Mouse (Mus musculus) liver, adult 2 months (tissue): ENCODE data around the gene 4933407L21Rik. TPM values are rescaled to one million over a fixed set of nuclear protein-coding genes. Genes with fewer than 3 reads are reported as not detected.

Source experiments
- DNase-seq: peaks from one replicate; pipeline ENCODE4 v3.0.0-alpha.2; 2011; ENCODE audit warnings: low read depth, low spot score; ENCODE audit errors: extremely low read depth
- H3K27ac ChIP-seq: fragments of 200-500 bp; replicated peaks from 2 replicates; pipeline ENCODE4 v1.5.1; 2012; ENCODE audit warnings: low read depth, mild to moderate bottlenecking, control low read depth, inconsistent platforms, low read length; ENCODE audit not compliant: insufficient read depth
- H3K27me3 ChIP-seq: fragments of 200-500 bp; 2 replicates; pipeline ENCODE4 v1.6.1; 2012; ENCODE audit warnings: mild to moderate bottlenecking, moderate library complexity, low read length, inconsistent platforms; ENCODE audit not compliant: control insufficient read depth, insufficient read depth
- H3K36me3 ChIP-seq: fragments of 200-500 bp; 2 replicates; pipeline ENCODE4 v1.6.1; 2012; ENCODE audit warnings: low read length, inconsistent platforms; ENCODE audit not compliant: control insufficient read depth, insufficient read depth
- H3K4me1 ChIP-seq: fragments of 200-500 bp; 2 replicates; pipeline ENCODE4 v1.6.1; 2011; ENCODE audit warnings: low read length; ENCODE audit not compliant: control insufficient read depth, insufficient read depth
- H3K4me3 ChIP-seq: fragments of 200-500 bp; 2 replicates; pipeline ENCODE4 v1.5.1; 2011; ENCODE audit warnings: low read depth, mild to moderate bottlenecking, control low read depth, low read length, moderate library complexity; ENCODE audit not compliant: insufficient read depth
- H3K79me2 ChIP-seq: fragments of 200-500 bp; 2 replicates; pipeline ENCODE4 v1.6.1; 2012; ENCODE audit warnings: inconsistent platforms, mild to moderate bottlenecking, low read length, moderate library complexity; ENCODE audit not compliant: control insufficient read depth, insufficient read depth
- H3K9ac ChIP-seq: fragments of 200-500 bp; 2 replicates; pipeline ENCODE4 v1.6.1; 2012; ENCODE audit warnings: low read depth, mild to moderate bottlenecking, control low read depth, inconsistent platforms, low read length
- CTCF ChIP-seq: fragments of 200-500 bp; IDR thresholded peaks from 2 replicates; pipeline ENCODE4 v1.5.1; 2011; ENCODE audit warnings: low read depth, low read length, control low read depth
- POLR2A ChIP-seq: fragments of 200-500 bp; IDR thresholded peaks from 2 replicates; pipeline ENCODE4 v1.6.1; 2011; ENCODE audit warnings: low read length, control low read depth; ENCODE audit not compliant: insufficient read depth; ENCODE audit errors: extremely low read depth
- WGBS: fragments of 180-500 bp; shearing (Covaris S2); methylation state at CpG from one replicate; pipeline ENCODE4 v1.1.7; 2018; 5-methylcytosine and 5-hydroxymethylcytosine counted together
- polyA plus RNA-seq: library from polyadenylated mRNA; depleted of rRNA; stranded (reverse); fragments of >200 nt; gene quantifications from 2 replicates; pipeline ENCODE4 v1.2.3, GENCODE M21; 2012
- total RNA-seq: library from RNA; depleted of rRNA; stranded (reverse); fragments of >200 nt; gene quantifications from 2 replicates; pipeline ENCODE4 v1.2.3, GENCODE M21; 2014

4933407L21Rik gene
- total and polyA plus RNA-seq, 2 experiments, result not detected

- Histone ChIP-seq H3K27me3 (no peaks in the 10 kb centered on the region), H3K79me2 (no peaks in the 10 kb centered on the region), H3K9ac (no peak overlapping the region), H3K36me3 (no peaks in the 10 kb centered on the region), H3K4me1 (peaks cover 10% of the 10 kb centered on the region), H3K27ac (no peak overlapping the region), H3K4me3 (no peak overlapping the region)
- no peak for DNase-seq
- TF ChIP-seq POLR2A (no peak), CTCF (no peak)
Measured at GRCm38 (mm10) chr1:85899388-85899761, 28.9 kb upstream of the 4933407L21Rik start.

DNA sequence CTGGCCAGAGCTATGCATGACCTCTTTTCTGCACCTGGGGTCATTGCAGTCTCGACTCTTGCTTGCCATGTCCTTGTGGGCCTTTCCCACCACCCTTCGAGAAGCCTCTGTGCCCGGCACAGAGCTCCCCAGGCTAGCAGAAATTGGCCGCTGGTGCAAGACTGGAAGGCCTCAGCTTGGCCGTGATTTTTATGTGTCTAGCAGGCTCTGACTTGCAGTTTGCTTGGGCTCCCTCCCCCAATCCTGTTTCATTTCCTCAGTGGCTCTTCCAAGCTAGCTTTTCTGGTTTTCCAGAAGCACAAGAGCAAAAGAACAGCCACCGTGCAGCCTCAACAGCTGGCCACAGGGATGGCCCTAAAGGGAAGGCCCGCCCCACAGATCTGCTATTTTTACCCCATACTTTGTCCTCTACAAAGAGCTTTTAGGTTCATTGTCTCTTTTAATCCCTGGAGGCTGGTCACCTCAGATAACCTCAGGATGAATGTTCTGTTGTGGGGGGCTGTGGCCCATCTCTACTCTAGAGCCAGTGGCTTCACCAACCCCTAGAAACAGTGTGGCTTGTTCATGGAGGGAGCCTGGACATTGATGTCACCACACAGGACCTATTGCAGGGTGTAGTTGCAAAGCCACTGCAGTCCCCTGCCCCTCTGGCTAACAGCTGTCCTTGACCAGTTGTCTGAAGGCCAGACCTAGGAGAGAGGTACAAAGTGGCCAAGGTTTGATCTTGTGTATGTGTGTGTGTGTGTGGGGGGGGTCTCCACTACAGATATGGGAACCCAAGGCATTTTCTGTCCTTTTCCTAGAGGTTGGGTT lies 27.6 kb upstream of the 4933407L21Rik start:
- DNase-seq, result no peak

GRCm38 (mm10) chr1:85901516-85902107 lies 26.7 kb upstream of the 4933407L21Rik start:
- H3K79me2 ChIP-seq, result no peaks in the 10 kb centered on the region
- no peaks in the 10 kb centered on the region for H3K27me3 ChIP-seq
- H3K4me3 ChIP-seq, result no peak overlapping the region
- peaks cover 5% of the 10 kb centered on the region; the same call in 1 of the 2 replicates for H3K36me3 ChIP-seq
- no peak overlapping the region for H3K9ac ChIP-seq
- no peak overlapping the region for H3K27ac ChIP-seq
- H3K4me1 ChIP-seq, result peaks cover 9% of the 10 kb centered on the region; the same call in 1 of the 2 replicates
- 52% methylated on average over 3 of the region's 3 CpGs for WGBS
- no peak for TF ChIP-seq POLR2A
- no peak for TF ChIP-seq CTCF
- DNase-seq, result no peak

More for the DNA sequence above, 27.6 kb upstream of the 4933407L21Rik start:
- no peak overlapping the region for H3K9ac ChIP-seq
- 59% methylated on average over 7 of the region's 7 CpGs for WGBS
- H3K27ac ChIP-seq, result no peak overlapping the region
- no peak overlapping the region for H3K4me3 ChIP-seq
- TF ChIP-seq POLR2A (no peak), CTCF (no peak)
- H3K79me2 ChIP-seq, result no peaks in the 10 kb centered on the region
- H3K27me3 ChIP-seq, result no peaks in the 10 kb centered on the region
- peaks cover 5% of the 10 kb centered on the region; the same call in 1 of the 2 replicates for H3K36me3 ChIP-seq
- peaks cover 10% of the 10 kb centered on the region for H3K4me1 ChIP-seq

DNA sequence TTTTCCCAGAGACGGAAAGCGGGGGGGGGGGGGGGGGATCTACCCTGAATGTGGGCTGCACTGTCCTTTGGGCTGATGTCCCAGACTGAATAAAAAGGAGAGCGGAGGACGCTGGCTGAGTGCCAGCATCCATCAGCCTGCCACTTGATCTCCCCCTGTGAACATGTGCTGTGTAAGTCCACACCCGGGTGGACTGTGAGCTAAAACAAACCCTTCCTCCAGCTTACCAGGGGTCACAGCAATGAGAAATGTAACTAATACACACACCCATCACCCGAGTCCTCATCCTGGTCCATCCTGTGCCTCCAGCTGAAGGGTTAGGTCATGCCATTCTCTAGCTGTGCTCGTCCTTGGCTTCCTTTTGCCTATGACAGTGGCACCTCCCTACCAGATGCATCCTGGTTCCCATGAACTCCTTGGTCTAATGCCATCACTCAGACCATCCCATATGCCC lies 26.1 kb upstream of the 4933407L21Rik start:
- Histone ChIP-seq H3K36me3 (peaks cover 6% of the 10 kb centered on the region; the same call in 1 of the 2 replicates), H3K4me1 (peaks cover 9% of the 10 kb centered on the region; the same call in 1 of the 2 replicates)

DNA sequence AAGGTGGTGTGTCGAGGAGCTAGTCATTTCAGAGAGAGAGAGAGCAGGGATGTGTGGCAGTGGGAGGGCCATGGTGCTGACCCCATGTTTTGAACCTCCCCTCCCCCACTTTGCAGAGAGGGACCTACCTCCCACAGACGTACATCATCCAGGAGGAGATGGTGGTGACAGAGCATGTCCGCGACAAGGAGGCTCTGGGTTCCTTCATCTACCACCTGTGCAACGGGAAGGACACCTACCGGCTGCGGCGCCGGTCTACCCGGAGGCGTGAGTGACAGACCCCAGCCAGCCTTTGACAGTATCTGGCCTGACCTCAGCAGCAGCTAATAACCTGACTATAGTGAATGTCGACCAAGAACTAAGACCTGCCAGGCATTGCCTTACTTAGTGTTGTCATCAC lies 21.4 kb upstream of the 4933407L21Rik start:
- Histone ChIP-seq H3K9ac (no peak overlapping the region), H3K4me1 (peaks cover 2% of the 10 kb centered on the region; the same call in 1 of the 2 replicates), H3K27me3 (no peaks in the 10 kb centered on the region), H3K27ac (no peak overlapping the region), H3K36me3 (peaks cover 7% of the 10 kb centered on the region; the same call in 1 of the 2 replicates), H3K4me3 (no peak overlapping the region), H3K79me2 (no peaks in the 10 kb centered on the region)
- no peak for DNase-seq
- no peak for TF ChIP-seq CTCF
- TF ChIP-seq POLR2A, result no peak
- 92% methylated on average over 12 of the region's 12 CpGs for WGBS

More for the DNA sequence above, 26.1 kb upstream of the 4933407L21Rik start:
- no peak for DNase-seq
- H3K27ac ChIP-seq, result no peak overlapping the region
- WGBS, result 58% methylated on average over 7 of the region's 7 CpGs
- H3K27me3 ChIP-seq, result no peaks in the 10 kb centered on the region
- TF ChIP-seq CTCF (no peak), POLR2A (no peak)
- H3K79me2 ChIP-seq, result no peaks in the 10 kb centered on the region
- no peak overlapping the region for H3K4me3 ChIP-seq
- no peak overlapping the region for H3K9ac ChIP-seq
